Mouse (Mus musculus): ENCODE measurements around the gene Fam19a4.

Gene Fam19a4

GRCm38 (mm10) chr6:97060074-97060681, at the start of gene Fam19a4:
Fam19a4 (minus strand) TSS chr6:97060413.
- in situ Hi-C loops (cut with MboI, MseI): no loop called here

- in situ Hi-C loops (cut with MboI, MseI): loop anchor here (10.0 kb wide), 2 partner anchors 262 to 1882 kb away; no protein-coding TSS in a partner anchor
Observed at GRCm38 (mm10) chr6:97106777-97107176, 46.6 kb upstream of the Fam19a4 start.

GRCm38 (mm10) chr6:97106106-97106505, 45.9 kb upstream of the Fam19a4 start:
- in situ Hi-C loops (cut with MboI, MseI): loop anchor here (10.0 kb wide), 2 partner anchors 261 to 1881 kb away; no protein-coding TSS in a partner anchor

GRCm38 (mm10) chr6:97104264-97104852, 44.1 kb upstream of the Fam19a4 start:
- in situ Hi-C loops (cut with MboI, MseI): loop anchor here (5.0 to 10.0 kb wide), 3 partner anchors 72 to 1880 kb away; no protein-coding TSS in a partner anchor

- in situ Hi-C loops (cut with MboI, MseI): loop anchor here (5.0 to 10.0 kb wide), 3 partner anchors 70 to 1877 kb away; no protein-coding TSS in a partner anchor
Observed at GRCm38 (mm10) chr6:97101958-97102702, 41.9 kb upstream of the Fam19a4 start.

GRCm38 (mm10) chr6:97101190-97101957, 41.2 kb upstream of the Fam19a4 start:
- in situ Hi-C loops (cut with MboI, MseI): loop anchor here (5.0 to 10.0 kb wide), 3 partner anchors 69 to 1877 kb away; no protein-coding TSS in a partner anchor

- in situ Hi-C loops (cut with MboI, MseI): no loop called here
Observed at GRCm38 (mm10) chr6:97082336-97082735, 22.1 kb upstream of the Fam19a4 start.

GRCm38 (mm10) chr6:97080016-97080415, 19.8 kb upstream of the Fam19a4 start:
- in situ Hi-C loops (cut with MboI, MseI): no loop called here

GRCm38 (mm10) chr6:97059599-97059998, 614 bp downstream of the Fam19a4 start:
- in situ Hi-C loops (cut with MboI, MseI): no loop called here

GRCm38 (mm10) chr6:97052196-97052770, 7.9 kb downstream of the Fam19a4 start:
- in situ Hi-C loops (cut with MboI, MseI): no loop called here

GRCm38 (mm10) chr6:97048403-97048802, 11.8 kb downstream of the Fam19a4 start:
- in situ Hi-C loops (cut with MboI, MseI): no loop called here

GRCm38 (mm10) chr6:97046541-97046940, 13.7 kb downstream of the Fam19a4 start:
- in situ Hi-C loops (cut with MboI, MseI): no loop called here

GRCm38 (mm10) chr6:97027110-97027677, 33.0 kb downstream of the Fam19a4 start:
- in situ Hi-C loops (cut with MboI, MseI): no loop called here

- in situ Hi-C loops (cut with MboI, MseI): loop anchor here (25.0 kb wide), 1 partner anchor 1957 kb away; no protein-coding TSS in a partner anchor
Observed at GRCm38 (mm10) chr6:97019323-97019722, 40.9 kb downstream of the Fam19a4 start.

- in situ Hi-C loops (cut with MboI, MseI): loop anchor here (25.0 kb wide), 1 partner anchor 1954 kb away; no protein-coding TSS in a partner anchor
Observed at GRCm38 (mm10) chr6:97016711-97017110, 43.5 kb downstream of the Fam19a4 start.

- in situ Hi-C loops (cut with MboI, MseI): loop anchor here (25.0 kb wide), 1 partner anchor 1954 kb away; no protein-coding TSS in a partner anchor
Observed at GRCm38 (mm10) chr6:97016018-97016417, 44.2 kb downstream of the Fam19a4 start.

- in situ Hi-C loops (cut with MboI, MseI): loop anchor here (25.0 kb wide), 1 partner anchor 1944 kb away; no protein-coding TSS in a partner anchor
Observed at GRCm38 (mm10) chr6:97006513-97007094, 53.6 kb downstream of the Fam19a4 start.

- in situ Hi-C loops (cut with MboI, MseI): loop anchor here (25.0 kb wide), 1 partner anchor 1943 kb away; no protein-coding TSS in a partner anchor
Observed at GRCm38 (mm10) chr6:97005038-97005437, 55.2 kb downstream of the Fam19a4 start.

- in situ Hi-C loops (cut with MboI, MseI): loop anchor here (5.0 kb wide), 1 partner anchor 63 kb away; no protein-coding TSS in a partner anchor
Observed at GRCm38 (mm10) chr6:96995556-96996159, 64.6 kb downstream of the Fam19a4 start.

Data from T-helper 1 cell (primary cell).